Mouse (Mus musculus): ENCODE measurements at regions not wholly inside any gene's neighbourhood (a gene's known extent, or its start where the extent isn't known, plus 50 kb on each side); places are given as distances from the start of the nearest gene placed in this dataset.

GRCm38 (mm10) chr4:75812266-75812665 lies 534.2 kb upstream of the Dmac1 start:
- Histone ChIP-seq H3K9ac (ENCODE audit: low read depth, low read length) (no peak overlapping the region), H3K27ac (no peak overlapping the region), H3K4me3 (replicated peaks; ENCODE audit: low read depth, low read length) (no peak overlapping the region), H3K4me1 (replicated peaks; ENCODE audit: insufficient read depth, low read length) (no peaks in the 10 kb centered on the region), H3K27me3 (ENCODE audit: insufficient read depth, low read length) (no peaks in the 10 kb centered on the region), H3K36me3 (ENCODE audit: insufficient read depth, low read length) (no peaks in the 10 kb centered on the region), H3K4me2 (ENCODE audit: low read length) (no peak overlapping the region), H3K9me3 (replicated peaks; ENCODE audit: low read length) (no peaks in the 10 kb centered on the region)
- no peak for DNase-seq (ENCODE audit: low spot score)
- 72% methylated on average over 2 of the region's 2 CpGs for WGBS
- ATAC-seq (replicated peaks; ENCODE audit: low FRiP score, low read depth): no peak
- TF ChIP-seq CTCF (IDR thresholded peaks at IDR 0.05; ENCODE audit: low read depth): no peak

DNA sequence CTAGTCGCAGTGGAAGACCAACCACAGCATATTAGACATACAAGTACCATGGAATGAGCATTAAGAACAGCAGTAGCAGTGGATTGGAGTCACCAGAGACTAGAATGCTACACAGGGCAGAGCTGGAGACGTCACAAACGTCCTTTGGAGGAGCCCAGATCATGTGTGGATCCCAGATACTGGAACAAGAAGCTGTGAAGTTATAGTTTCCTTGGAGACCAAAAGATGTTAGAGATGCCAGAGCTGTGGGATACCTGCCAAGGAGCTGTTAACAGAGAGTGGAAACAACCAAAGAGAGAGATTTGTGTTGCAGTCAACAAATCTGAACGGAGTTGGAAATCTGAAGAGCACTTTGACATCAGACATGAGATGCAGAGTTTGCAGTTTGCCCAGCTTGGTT lies 523.8 kb upstream of the Dmac1 start:
- DNase-seq (ENCODE audit: low spot score): no peak
- 83% methylated on average over 4 of the region's 4 CpGs for WGBS
- ATAC-seq (replicated peaks; ENCODE audit: low FRiP score, low read depth): no peak
- Histone ChIP-seq H3K4me1 (replicated peaks; ENCODE audit: insufficient read depth, low read length) (no peaks in the 10 kb centered on the region), H3K9me3 (replicated peaks; ENCODE audit: low read length) (no peaks in the 10 kb centered on the region), H3K4me2 (ENCODE audit: low read length) (no peak overlapping the region), H3K9ac (ENCODE audit: low read depth, low read length) (no peak overlapping the region), H3K27ac (no peak overlapping the region), H3K36me3 (ENCODE audit: insufficient read depth, low read length) (no peaks in the 10 kb centered on the region), H3K4me3 (replicated peaks; ENCODE audit: low read depth, low read length) (no peak overlapping the region), H3K27me3 (ENCODE audit: insufficient read depth, low read length) (no peaks in the 10 kb centered on the region)
- TF ChIP-seq CTCF (IDR thresholded peaks at IDR 0.05; ENCODE audit: low read depth): no peak

GRCm38 (mm10) chr4:75801156-75801555 lies 523.1 kb upstream of the Dmac1 start:
- DNase-seq (ENCODE audit: low spot score) (no peak), ATAC-seq (replicated peaks; ENCODE audit: low FRiP score, low read depth) (no peak)
- no peaks in the 10 kb centered on the region for H3K9me3 ChIP-seq (replicated peaks; ENCODE audit: low read length)
- no peaks in the 10 kb centered on the region for H3K27me3 ChIP-seq (ENCODE audit: insufficient read depth, low read length)
- H3K9ac ChIP-seq (ENCODE audit: low read depth, low read length): no peak overlapping the region
- no peak overlapping the region for H3K27ac ChIP-seq
- H3K4me2 ChIP-seq (ENCODE audit: low read length): no peak overlapping the region
- TF ChIP-seq CTCF (IDR thresholded peaks at IDR 0.05; ENCODE audit: low read depth): no peak
- no peaks in the 10 kb centered on the region for H3K36me3 ChIP-seq (ENCODE audit: insufficient read depth, low read length)
- no peaks in the 10 kb centered on the region for H3K4me1 ChIP-seq (replicated peaks; ENCODE audit: insufficient read depth, low read length)
- no peak overlapping the region for H3K4me3 ChIP-seq (replicated peaks; ENCODE audit: low read depth, low read length)
- WGBS: 78% methylated on average over 4 of the region's 4 CpGs

GRCm38 (mm10) chr4:75791789-75792188 lies 513.7 kb upstream of the Dmac1 start:
- Histone ChIP-seq H3K4me3 (replicated peaks; ENCODE audit: low read depth, low read length) (no peak overlapping the region), H3K4me2 (ENCODE audit: low read length) (no peak overlapping the region), H3K9ac (ENCODE audit: low read depth, low read length) (no peak overlapping the region), H3K27me3 (ENCODE audit: insufficient read depth, low read length) (no peaks in the 10 kb centered on the region), H3K36me3 (ENCODE audit: insufficient read depth, low read length) (no peaks in the 10 kb centered on the region), H3K9me3 (replicated peaks; ENCODE audit: low read length) (no peaks in the 10 kb centered on the region), H3K4me1 (replicated peaks; ENCODE audit: insufficient read depth, low read length) (no peaks in the 10 kb centered on the region), H3K27ac (no peak overlapping the region)
- DNase-seq (ENCODE audit: low spot score): no peak
- no peak for TF ChIP-seq CTCF (IDR thresholded peaks at IDR 0.05; ENCODE audit: low read depth)
- ATAC-seq (replicated peaks; ENCODE audit: low FRiP score, low read depth): no peak

GRCm38 (mm10) chr4:75790920-75791589 lies 513.0 kb upstream of the Dmac1 start:
- no peaks in the 10 kb centered on the region for H3K27me3 ChIP-seq (ENCODE audit: insufficient read depth, low read length)
- no peak overlapping the region for H3K9ac ChIP-seq (ENCODE audit: low read depth, low read length)
- no peak overlapping the region for H3K27ac ChIP-seq
- no peak for TF ChIP-seq CTCF (IDR thresholded peaks at IDR 0.05; ENCODE audit: low read depth)
- H3K4me2 ChIP-seq (ENCODE audit: low read length): no peak overlapping the region
- no peak overlapping the region for H3K4me3 ChIP-seq (replicated peaks; ENCODE audit: low read depth, low read length)
- peak; percentile 66 for DNase-seq (ENCODE audit: low spot score)
- H3K36me3 ChIP-seq (ENCODE audit: insufficient read depth, low read length): no peaks in the 10 kb centered on the region
- WGBS: 58% methylated on average over 1 of the region's 1 CpGs
- H3K9me3 ChIP-seq (replicated peaks; ENCODE audit: low read length): no peaks in the 10 kb centered on the region
- ATAC-seq (replicated peaks; ENCODE audit: low FRiP score, low read depth): no peak
- no peaks in the 10 kb centered on the region for H3K4me1 ChIP-seq (replicated peaks; ENCODE audit: insufficient read depth, low read length)

GRCm38 (mm10) chr4:75787405-75787804 lies 509.3 kb upstream of the Dmac1 start:
- Histone ChIP-seq H3K4me3 (replicated peaks; ENCODE audit: low read depth, low read length) (no peak overlapping the region), H3K4me1 (replicated peaks; ENCODE audit: insufficient read depth, low read length) (no peaks in the 10 kb centered on the region), H3K27ac (no peak overlapping the region), H3K4me2 (ENCODE audit: low read length) (no peak overlapping the region), H3K9ac (ENCODE audit: low read depth, low read length) (no peak overlapping the region), H3K36me3 (ENCODE audit: insufficient read depth, low read length) (no peaks in the 10 kb centered on the region), H3K27me3 (ENCODE audit: insufficient read depth, low read length) (no peaks in the 10 kb centered on the region), H3K9me3 (replicated peaks; ENCODE audit: low read length) (no peaks in the 10 kb centered on the region)
- 15% methylated on average over 3 of the region's 3 CpGs for WGBS
- DNase-seq (ENCODE audit: low spot score) (peak; percentile 63), ATAC-seq (replicated peaks; ENCODE audit: low FRiP score, low read depth) (no peak)
- no peak for TF ChIP-seq CTCF (IDR thresholded peaks at IDR 0.05; ENCODE audit: low read depth)

DNA sequence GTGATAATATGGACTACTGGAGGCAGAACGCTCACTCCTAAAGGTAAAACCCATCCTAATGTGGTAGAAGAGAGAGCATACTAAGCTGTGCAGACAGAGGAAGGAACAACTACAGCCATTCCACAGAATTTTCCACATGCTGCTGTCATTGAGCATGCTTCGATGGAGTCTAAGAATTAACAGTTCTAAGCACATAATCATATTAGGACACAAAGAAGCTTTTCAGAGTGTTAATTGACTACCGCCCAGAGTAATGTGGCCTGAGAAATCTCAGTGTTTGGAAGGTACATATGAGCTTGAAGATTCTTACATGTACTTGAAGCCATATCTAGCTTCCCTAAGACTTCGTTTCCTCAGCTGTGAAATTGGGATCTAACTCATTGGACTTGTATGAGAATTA lies 508.3 kb upstream of the Dmac1 start:
- no peak for DNase-seq (ENCODE audit: low spot score)
- H3K36me3 ChIP-seq (ENCODE audit: insufficient read depth, low read length): no peaks in the 10 kb centered on the region
- H3K4me2 ChIP-seq (ENCODE audit: low read length): no peak overlapping the region
- TF ChIP-seq CTCF (IDR thresholded peaks at IDR 0.05; ENCODE audit: low read depth): no peak
- WGBS: 93% methylated on average over 4 of the region's 4 CpGs
- H3K4me3 ChIP-seq (replicated peaks; ENCODE audit: low read depth, low read length): no peak overlapping the region
- no peaks in the 10 kb centered on the region for H3K27me3 ChIP-seq (ENCODE audit: insufficient read depth, low read length)
- H3K27ac ChIP-seq: no peak overlapping the region
- H3K4me1 ChIP-seq (replicated peaks; ENCODE audit: insufficient read depth, low read length): no peaks in the 10 kb centered on the region
- no peak for ATAC-seq (replicated peaks; ENCODE audit: low FRiP score, low read depth)
- H3K9me3 ChIP-seq (replicated peaks; ENCODE audit: low read length): no peaks in the 10 kb centered on the region
- no peak overlapping the region for H3K9ac ChIP-seq (ENCODE audit: low read depth, low read length)
